Mouse (Mus musculus): Measurements from ENCODE around the gene Mfsd5. TPM values are rescaled to one million over a fixed set of nuclear protein-coding genes. Genes with fewer than 3 reads are reported as not detected.

The Mfsd5 gene
- total RNA-seq (2021): 10 to 100 TPM; 18.4 to 18.9 TPM
- long read RNA-seq, experiment 1, transcript Mfsd5-201 (2 exons, 1,754 nt): major isoform, 27 of 85 reads
- long read RNA-seq, experiment 1, partial matches to known transcripts: 0 of 85 reads
- long read RNA-seq, experiment 1, other reads (novel, unspliced or antisense): 58 of 85 reads
- long read RNA-seq, experiment 2, transcript Mfsd5-201 (2 exons, 1,754 nt): major isoform, 15 of 73 reads
- long read RNA-seq, experiment 2, partial matches to known transcripts: 0 of 73 reads
- long read RNA-seq, experiment 2, other reads (novel, unspliced or antisense): 58 of 73 reads

DNA sequence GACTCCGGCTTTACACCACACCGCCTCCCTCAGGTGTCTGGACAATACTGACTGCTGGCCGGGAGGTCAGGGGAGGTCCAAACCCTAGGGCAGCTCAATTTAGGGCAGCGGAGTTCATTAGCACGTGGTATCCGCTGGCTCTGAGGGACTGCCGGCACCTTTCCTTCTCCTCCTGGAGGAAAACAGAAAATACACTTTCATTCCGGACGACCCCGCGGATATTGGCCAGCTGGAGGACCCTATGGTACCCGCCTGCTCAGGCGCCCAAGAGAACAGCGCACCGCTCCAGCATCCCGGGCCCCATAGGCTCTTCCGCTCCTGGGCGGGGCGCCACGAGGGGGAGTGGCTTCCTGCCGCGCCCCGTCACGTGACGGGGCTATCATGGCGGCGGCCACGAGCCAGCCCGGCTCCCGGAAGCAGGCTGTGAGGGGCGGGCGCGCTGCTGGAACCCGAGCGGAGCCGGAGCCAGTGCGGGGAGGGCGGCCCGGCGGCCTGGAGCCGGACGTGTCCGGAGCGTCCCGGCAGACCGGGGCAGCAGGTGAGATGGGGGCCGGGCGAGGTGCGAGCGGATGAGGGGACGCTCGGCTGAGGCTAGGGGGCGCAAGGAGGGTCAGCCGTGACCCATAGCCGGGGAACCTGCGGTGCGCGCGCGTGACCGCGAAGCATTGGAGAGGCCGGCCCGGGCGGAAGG is at the start of gene Mfsd5:
Gene Mfsd5, plus strand, starts transcription at position 363 of the 691 bp plus-strand sequence.
- DNase-seq: peak; percentile 89 to 92

DNA sequence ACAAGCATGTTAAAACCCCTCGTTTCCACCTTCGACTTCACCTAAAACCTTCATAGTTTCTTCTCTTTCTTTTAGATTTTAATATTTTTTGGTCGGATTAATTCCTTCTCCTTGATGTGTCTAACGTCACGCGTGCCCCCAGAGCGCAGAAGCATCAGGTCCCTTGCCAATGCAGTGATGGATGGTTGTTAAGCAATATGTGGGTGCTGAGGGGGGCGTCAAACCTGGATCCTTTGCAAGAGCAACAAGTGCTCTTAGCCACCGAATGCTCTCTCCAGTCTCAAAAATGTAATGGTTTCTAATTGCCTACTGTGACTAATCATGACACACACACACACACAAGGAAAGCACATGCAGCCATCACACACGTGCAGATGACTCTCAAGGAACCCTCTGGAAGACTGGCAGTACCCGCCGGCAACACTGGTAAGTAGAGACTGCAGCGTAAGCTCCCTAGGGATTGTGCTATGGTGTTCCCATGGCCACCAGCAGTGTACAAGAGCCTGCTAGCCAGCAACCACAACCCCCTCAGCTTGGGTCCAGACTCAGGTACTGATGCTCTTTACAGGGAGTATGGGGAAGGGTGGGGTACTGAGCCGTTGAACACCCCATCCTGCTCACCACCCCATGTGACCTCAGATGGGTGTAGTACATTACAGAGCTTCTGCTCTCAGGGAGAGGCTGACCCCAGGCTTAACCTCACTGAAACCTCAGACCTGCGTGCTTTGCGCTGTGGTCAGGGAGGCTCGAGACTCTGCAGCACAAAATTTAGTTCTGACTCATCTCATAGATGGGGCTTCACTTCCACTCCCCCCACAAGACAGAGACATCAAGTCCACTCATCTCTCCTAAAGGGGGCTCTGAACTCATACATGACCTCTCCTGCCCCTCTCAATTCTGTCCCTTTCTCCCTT is 48.6 kb upstream of the Mfsd5 start:
- no peak for DNase-seq

DNA sequence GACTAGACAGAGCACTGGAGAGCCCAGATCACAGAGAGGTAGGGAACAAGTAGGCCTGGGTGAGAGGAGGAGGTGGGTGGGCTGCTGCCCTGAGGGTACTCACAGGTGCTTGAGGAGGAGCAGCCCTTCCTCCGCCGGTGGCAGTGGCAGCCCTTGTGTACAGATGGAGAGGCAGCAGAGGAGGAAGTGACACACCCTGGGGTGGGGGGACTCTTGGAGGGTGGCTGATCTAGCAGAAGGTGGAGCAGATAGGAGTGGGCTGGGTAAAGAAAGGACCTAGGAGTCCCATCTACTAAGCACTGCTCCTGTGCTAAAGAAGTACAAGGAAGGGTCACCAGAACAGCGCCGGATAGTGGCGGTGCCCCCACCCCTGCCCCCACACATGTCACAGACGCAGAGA is 47.5 kb upstream of the Mfsd5 start, which contains the start of gene Itgb7:
Gene Itgb7, minus strand, starts transcription at position 197 of the 400 bp plus-strand sequence.
- peak in 1 of 2 experiments; percentile 48 for DNase-seq

DNA sequence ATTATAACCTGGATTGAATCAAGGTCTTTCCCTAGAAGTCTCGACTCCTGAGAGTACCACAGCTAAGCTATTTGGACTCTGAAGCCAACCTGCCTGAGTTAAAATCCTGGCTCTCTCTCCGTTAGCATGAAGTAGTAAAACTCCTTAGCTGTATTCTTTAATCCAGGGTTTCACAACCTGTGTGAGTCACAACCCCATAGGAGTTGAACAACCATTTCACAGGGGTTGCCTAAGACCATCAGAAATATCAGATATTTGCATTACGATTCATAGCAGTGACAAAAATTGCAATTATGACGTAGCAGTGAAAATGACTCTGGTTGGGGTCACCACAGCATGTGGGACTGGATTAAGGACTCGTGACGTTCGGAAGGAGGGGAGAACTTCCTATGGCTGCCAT is 46.5 kb upstream of the Mfsd5 start:
- no peak for DNase-seq

DNA sequence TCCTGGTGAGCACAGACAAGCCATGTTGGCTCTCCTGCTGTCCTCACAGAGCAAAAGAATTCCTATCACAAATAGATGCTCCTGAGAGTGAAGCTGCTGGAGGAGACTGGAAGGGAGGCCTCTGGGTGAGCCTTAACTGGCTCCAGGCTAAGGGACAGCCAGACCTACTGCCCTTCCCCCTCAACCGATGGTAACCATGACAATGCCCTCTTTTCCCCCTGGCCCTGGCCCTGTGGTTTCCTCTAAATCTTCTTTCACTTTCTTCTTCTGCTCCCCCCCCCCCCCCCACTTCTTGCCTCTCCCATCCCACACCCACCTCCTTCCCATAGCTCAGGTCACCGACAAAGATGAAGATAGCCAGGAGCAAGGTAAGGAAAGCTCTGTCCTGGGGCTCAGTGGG is 45.4 kb upstream of the Mfsd5 start:
- peak in 1 of 2 experiments; percentile 49 for DNase-seq

DNA sequence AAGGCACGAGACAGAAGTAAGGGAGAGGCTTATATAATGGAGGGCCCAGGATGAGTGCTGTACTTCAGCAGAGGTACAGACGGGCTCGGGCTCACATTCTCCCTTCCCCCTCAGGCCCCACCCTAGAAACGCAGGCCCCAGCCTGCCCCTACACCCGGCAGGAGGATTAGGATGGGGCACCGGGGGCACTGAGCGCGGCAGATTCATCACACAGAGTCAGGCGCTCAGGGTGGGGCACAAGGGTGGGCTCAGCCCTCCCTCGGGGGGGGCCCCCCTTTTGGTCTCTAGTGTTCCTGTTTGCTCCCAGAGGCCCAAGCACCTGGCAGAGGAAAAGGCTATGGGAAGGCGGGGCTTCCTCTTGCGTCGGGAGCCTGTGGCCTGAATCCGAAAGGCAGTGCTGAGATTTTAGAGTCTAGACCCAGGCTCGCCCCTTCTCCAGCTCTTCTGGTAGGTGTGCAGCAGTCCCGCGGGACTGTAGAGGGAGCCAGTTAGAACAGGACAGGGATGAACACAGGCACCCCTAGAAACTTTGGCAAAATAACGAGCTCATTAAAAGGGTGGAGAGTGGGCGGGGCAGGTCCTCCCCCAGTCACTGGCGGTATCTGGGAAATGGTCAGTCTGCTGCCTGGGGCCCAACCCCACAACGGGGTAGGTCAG is 43.8 kb upstream of the Mfsd5 start:
- DNase-seq: peak in 1 of 2 experiments; percentile 70

DNA sequence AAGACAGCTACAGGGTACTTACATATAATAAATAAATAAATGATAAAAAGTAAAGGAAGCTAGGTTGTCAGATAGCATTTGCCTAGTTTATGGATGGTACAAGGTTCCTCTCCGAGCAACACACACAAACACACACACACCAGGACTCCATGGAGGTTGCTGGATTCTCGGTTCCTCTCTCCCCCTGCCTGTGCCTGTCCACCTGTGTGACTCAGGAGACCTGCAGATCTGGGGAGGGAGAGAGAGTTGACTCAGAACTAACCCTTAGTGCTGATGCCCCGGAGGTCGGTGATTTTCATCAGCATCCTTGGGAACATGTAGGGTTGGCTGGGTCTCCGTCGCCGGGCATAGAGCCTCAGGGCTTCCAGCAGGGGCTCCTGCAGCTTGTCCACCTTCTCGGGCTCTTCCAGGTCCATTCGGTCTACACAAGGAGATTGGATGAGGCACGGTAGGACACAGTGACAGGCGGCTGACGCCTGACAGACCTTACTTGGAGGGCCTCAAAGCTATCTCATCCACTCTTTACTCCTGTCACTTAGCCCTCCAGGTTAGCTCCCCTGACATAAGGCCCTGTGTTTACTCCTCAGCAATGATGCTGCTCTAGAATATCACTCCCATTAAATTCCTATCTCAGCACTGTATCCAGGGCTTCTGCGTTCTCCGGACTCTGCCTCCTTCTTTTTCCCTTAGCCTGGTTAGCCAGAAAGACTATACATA is 40.6 kb upstream of the Mfsd5 start:
- DNase-seq: no peak

DNA sequence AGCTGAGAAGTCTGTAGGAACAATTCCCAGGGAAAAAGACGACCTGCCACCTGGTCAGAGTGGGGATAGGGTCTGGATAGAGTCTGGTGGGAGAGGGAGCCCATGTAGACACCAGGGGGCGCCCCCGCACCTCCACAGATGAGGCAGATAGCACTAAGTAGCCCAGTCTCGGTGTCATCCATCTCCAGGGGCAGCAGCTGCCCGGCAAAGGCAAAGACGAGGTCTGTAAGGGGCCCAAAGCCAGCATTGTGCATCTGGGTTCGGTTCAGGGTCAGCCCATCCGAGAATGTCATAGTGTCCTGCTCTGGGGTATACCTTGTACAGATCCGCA is 40.0 kb upstream of the Mfsd5 start:
- DNase-seq: peak; percentile 82 to 87

DNA sequence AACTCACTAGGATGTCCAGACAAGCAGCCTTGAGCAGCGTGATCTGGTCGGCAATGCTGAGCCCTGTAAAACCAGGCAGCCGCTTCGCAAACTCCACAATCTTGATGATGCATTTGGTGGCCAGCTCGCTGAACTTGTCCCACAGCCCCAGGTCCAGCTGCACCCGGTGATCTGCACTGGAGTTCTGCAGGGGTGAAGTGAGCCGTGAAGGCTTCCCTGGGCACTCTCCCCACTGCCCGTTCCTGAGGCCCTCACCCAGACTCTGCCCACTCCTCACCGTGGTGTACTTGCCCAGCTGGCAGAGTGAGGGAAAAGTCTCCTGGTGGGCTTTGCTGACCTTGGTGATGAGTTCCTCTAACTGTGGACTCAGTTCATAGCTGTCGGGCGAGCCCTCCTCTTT is 39.4 kb upstream of the Mfsd5 start:
- no peak for DNase-seq

DNA sequence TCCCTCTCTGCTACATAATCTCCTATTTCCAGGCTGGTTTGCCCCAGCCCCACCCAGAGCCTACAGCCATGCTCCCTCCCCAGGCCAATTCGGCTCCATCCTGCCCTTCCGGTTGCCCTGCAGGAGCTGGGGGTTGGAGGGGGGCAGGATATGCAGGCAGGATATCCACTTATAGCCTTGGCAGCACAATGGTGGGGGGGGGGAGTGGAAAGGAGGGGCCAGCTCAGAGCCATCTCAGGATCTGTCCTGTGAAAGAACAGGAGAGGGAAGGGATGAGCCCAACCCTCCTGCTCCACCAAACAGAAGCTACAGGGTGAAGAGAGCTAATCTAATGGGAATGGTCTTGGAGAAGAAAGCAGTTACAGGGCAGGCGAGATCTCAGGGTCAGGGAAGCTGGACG is 38.6 kb upstream of the Mfsd5 start:
- peak; percentile 46 to 83 for DNase-seq

DNA sequence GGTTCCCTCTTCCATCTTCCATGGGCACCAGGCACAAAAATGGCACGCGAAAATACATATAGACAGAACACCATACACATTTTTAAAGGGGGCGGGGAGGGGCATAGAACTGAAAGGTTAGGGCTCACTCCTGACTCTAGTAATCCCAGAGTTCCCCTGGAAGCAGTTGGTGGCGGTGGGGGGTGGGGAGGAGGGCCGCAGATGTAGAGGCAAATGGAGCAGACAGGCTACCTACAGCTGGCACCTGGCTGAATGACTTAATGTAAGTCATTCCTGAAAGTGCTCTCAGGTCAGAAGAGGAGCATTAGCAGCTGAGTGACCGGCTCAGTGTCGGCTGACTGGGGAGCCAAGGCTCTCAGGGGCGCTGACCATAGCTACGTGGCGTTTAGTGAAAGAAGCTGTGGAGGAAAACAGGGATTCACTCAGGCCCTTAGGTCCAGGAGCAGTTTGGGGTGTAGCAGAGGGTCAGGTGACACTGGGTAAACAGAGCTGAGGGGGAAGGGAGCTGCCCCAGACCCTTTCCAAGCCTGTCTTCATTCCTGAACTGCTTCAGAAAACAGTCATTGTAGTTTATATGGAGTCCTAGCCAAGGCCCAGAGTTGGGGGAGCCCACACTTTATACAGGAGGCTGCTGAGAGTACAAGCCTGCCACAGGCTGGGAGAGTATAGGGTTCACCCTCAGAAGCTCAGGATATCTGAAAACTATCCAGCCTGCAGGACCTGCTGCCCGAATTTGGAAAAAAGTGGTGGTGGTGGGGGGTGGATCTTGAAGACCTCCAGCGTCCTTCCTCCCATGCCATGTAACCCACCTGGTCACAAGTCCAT is 36.6 kb upstream of the Mfsd5 start:
- DNase-seq: no peak

DNA sequence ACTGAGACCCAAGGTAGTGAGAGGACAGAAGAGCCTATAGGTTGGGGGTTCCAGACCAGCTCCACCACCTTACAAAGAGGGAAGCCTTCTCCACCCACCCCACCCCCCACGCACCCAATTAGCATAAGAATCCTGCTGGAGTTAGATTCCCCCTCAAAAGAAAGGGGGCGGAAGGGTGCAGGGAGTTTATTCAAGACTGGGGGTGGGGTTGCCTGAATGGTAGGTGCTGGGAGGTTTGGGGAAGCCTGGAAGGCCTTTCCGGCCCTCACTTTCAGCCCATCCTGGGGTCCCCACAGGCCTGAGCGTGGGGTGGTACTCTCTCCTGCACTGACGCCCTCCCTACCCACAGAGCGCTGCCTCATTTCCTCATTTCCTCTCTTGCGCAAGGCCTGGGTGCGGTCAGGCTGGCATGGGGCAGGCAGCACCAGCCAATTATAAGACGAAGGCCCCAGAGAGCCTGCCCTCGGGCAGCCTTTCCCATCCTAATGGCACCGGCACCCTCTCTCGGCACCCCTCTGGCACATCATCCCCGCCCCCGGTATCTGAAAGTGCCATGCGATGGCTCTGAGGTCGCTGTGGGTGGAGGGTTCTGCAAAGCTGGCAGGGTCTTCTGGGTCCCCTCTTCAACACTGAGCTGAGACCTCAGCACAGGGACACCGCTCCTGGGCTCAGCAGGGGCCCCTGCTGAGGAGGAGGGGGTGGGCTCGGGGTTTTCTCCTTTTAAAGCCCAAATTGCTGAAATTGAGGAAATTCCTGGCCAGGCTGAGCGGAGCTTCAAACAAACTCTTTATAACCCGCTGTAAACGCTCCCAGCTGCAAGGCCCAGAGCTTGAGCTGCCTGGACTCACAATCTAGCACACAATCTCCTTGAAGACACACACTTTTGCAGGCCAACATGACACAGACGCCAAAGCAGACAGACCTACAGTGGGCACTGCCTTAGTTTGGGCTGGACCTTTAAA is 35.7 kb upstream of the Mfsd5 start:
- DNase-seq: peak; percentile 77 to 89

DNA sequence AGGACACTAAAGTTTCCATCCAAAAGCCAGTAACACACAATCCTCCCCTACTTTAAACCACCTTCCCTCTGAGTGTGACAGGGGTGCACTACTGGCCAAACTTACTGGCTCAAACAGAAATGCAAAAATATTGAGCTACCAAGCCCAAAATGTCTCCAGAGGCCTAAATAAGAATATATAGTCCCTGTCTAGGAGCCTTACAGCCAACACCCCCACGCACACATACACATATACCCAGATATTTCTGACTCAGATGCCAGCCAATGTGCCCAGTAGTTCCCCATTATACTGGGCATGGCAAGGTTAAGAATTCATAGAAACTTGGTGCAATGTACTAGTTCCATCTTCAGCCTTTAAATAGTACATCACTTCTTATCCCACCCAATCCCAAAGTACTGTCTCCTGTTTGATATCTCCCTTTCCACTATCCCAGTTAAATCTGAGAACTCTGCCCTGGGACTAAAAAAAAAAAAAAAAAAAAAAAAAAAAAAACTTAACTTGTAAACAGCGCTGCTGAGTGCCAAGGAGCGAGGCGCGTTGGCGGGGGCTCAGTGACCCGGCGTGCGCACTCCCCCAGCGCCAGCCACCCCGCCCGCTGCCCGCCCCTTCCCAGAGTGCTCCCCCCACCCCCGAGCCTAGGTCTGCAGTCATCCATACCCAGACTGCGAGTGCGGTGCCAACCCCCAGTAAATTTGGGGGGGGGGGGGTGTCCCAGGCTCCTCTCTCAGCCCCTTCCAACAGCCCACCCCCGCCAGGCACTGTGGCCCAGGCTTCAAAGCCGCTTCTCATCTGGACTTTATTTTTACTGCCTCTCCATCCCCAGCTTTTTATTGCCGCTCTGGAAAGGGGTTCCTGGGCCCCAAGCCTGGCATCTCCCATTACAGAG is 34.7 kb upstream of the Mfsd5 start:
- DNase-seq: peak in 1 of 2 experiments; percentile 51

DNA sequence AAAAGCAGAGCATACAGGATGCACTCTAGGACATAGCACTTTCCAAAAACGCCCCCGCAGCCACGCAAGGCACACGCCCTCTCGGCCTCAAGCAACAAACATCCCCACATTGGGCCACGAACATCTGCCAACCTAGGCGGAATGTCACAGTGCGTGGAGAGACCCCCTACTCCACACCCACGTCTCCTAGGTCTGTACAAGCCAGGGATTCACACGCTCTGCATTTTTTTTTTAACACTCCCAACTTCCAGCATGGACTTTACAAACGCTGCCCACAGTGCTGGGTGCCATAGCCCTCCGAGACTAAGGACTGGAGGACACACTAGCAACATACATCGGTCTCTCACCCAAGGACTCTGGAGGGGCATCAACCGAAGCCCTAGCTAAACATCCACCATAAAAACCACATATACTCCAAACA is 33.8 kb upstream of the Mfsd5 start:
- DNase-seq: peak; percentile 60 to 75

DNA sequence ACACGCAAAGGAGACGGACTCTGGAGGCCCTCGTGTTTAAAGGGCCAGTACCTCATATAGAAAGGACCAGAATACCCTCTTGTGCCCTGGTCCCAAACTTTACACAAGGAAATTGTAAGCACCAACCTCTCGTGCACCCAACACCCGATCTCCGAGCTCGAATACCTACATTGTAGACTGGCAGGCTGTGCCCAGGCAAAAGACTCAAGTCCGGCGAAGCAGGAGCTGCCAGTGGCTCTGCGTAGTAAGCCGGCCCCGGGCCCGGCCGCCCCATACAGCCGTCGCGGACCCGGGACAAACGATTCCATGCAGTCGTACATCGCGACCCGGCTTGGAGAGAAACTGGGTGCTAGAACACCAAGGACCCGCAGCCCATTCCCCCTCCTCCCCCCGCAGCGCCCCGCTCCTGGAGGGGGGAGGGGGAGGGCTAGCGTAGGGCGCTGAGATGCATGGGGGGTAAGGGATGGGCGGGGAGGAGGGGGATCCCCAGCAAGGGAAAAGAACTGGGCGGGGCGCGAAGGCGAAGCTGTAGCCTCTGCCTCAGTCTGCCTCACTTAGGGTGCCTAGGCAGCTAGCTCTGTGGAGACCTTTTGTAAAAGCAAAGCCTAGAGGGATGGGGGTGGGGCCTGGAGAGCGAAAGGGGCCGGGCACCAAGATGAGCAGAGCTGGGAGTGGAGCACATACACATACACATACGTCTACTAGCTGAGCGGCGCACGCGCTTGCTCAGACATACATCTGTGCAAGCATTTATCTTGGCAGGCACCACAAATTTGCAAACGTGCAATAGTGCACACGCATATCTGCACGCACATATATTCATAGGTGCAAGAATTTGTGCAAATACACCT is 33.1 kb upstream of the Mfsd5 start:
- DNase-seq: peak; percentile 85 to 90

DNA sequence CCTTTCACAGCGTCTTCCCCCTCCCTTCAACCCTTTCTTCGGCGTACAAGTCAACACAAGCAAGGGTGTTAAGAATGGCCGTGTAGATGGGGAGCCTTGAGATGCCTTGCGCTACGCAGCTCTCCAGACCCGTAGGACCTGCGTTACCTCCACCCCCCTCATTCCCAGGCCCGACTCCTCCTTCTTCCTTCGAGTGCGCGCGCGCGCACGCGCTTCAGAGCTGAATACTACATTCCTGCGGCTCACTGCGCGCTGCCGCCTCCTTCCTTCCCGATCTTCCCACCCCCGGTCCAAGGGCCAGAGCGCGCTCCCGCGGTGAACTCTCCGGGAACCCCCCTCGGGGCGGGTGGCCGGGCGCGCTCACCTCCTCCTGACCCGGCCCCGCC is 32.4 kb upstream of the Mfsd5 start:
- DNase-seq: peak; percentile 96 to 99

All from heart, adult 18-20 months (tissue).